Mouse (Mus musculus) hindbrain, embryonic 13.5 days (tissue): ENCODE data around the gene Tmem169. TPM values are rescaled to one million over a fixed set of nuclear protein-coding genes. Genes with fewer than 3 reads are reported as not detected.
A peak's percentile ranks its signal among the peaks of the same experiment; 100 is the strongest.

ENCODE experiments used
- ATAC-seq: fragments of 200-750 bp; cut with Nextera tagmentation; 2 replicates; pipeline ENCODE4 v1.8.0; 2017; ENCODE audit warnings: moderate TSS enrichment; ENCODE audit not compliant: low FRiP score
- H3K27ac ChIP-seq: fragments of 300-500 bp; sonication (generic); 2 replicates; pipeline ENCODE4 v1.5.1; 2015; ENCODE audit warnings: inconsistent platforms, mild to moderate bottlenecking, moderate library complexity
- H3K27me3 ChIP-seq: fragments of 300-500 bp; sonication (generic); 2 replicates; pipeline ENCODE4 v1.6.1; 2015; ENCODE audit warnings: mild to moderate bottlenecking, inconsistent platforms
- H3K36me3 ChIP-seq: fragments of 300-500 bp; sonication (generic); 2 replicates; pipeline ENCODE4 v1.6.1; 2015; ENCODE audit warnings: mild to moderate bottlenecking, inconsistent platforms
- H3K4me1 ChIP-seq: fragments of 300-500 bp; sonication (generic); replicated peaks from 2 replicates; pipeline ENCODE4 v1.6.1; 2015; ENCODE audit warnings: inconsistent platforms
- H3K4me2 ChIP-seq: fragments of 300-500 bp; sonication (generic); 2 replicates; pipeline ENCODE4 v1.6.1; 2015; ENCODE audit warnings: inconsistent platforms, mild to moderate bottlenecking, moderate library complexity
- H3K4me3 ChIP-seq: fragments of 300-500 bp; sonication (generic); 2 replicates; pipeline ENCODE4 v1.5.1; 2015; ENCODE audit warnings: mild to moderate bottlenecking, inconsistent platforms
- H3K9ac ChIP-seq: fragments of 300-500 bp; sonication (generic); 2 replicates; pipeline ENCODE4 v1.6.1; 2015; ENCODE audit warnings: mild to moderate bottlenecking, inconsistent platforms
- H3K9me3 ChIP-seq: fragments of 300-500 bp; sonication (generic); 2 replicates; pipeline ENCODE4 v1.6.1; 2016; ENCODE audit warnings: inconsistent platforms
- WGBS: fragments of 180-500 bp; shearing (Covaris S2); methylation state at CpG from one replicate; pipeline ENCODE4 v1.1.7; 2015; 5-methylcytosine and 5-hydroxymethylcytosine counted together
- polyA plus RNA-seq: library from polyadenylated mRNA; unstranded; fragments of >200 nt; fragmentation: Nextera tagmentation; extraction: Ambion mirVana; gene quantifications from 2 replicates; pipeline ENCODE4 v1.2.1, GENCODE M21; 2015

Tmem169 gene
- polyA plus RNA-seq, 1 experiment from 2014 or later, result 42.3 TPM

- H3K27me3 ChIP-seq, result no peaks in the 10 kb centered on the region
- H3K36me3 ChIP-seq, result peaks cover 4% of the 10 kb centered on the region
- no peak overlapping the region for H3K9ac ChIP-seq
- 88% methylated on average over 4 of the region's 4 CpGs for WGBS
- ATAC-seq, result no peak
- H3K9me3 ChIP-seq, result no peaks in the 10 kb centered on the region
- H3K4me2 ChIP-seq, result no peak overlapping the region
- no peak overlapping the region for H3K4me3 ChIP-seq
- H3K4me1 ChIP-seq, result peaks cover 38% of the 10 kb centered on the region
- no peak overlapping the region for H3K27ac ChIP-seq
Measured at GRCm38 (mm10) chr1:72288527-72289150, 4.5 kb downstream of the Tmem169 start.

DNA sequence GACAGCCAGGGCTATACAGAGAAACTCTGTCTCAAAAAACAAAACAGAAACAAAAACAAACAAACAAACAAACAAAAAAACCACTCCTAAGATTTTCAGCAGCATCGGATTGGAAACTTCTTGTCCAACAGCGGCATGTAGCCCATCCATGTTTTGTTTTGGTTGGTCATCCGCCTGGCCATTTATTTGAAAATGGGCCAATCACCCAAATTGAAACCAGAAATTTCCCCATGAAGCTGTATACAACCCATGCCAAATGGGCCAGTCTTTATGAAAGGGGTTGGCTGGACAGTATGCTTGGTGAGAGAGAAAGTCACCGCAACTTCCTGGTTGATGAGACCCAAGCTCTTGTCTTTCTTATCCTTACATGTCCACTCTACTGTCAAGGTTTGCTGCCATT lies 6.7 kb downstream of the Tmem169 start:
- no peak overlapping the region for H3K4me2 ChIP-seq
- ATAC-seq, result no peak
- H3K9ac ChIP-seq, result no peak overlapping the region
- peaks cover 27% of the 10 kb centered on the region for H3K4me1 ChIP-seq
- no peak overlapping the region for H3K27ac ChIP-seq
- H3K4me3 ChIP-seq, result no peak overlapping the region
- H3K27me3 ChIP-seq, result no peaks in the 10 kb centered on the region
- H3K9me3 ChIP-seq, result no peaks in the 10 kb centered on the region
- H3K36me3 ChIP-seq, result peaks cover 19% of the 10 kb centered on the region
- WGBS, result 96% methylated on average over 4 of the region's 4 CpGs

DNA sequence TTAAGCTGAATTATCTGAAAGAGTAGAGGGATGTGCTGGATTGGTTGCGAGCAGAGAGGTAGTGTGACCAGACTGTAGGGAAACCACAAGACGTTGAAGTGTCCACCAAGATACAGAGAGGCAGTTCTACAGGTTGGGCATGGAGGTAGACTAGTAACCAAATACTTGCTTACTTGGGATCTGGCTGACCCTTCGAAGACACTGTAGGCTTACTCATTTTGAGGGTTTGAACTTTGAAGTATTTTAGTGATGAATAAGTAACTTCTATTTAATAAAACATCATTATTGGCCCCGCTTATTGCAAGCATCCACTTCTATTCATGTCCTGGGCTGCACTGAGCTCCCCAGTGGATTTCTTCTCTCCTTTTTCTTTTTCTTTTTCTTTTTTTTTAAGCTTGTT lies 7.3 kb downstream of the Tmem169 start:
- Histone ChIP-seq H3K27me3 (no peaks in the 10 kb centered on the region), H3K36me3 (peaks cover 19% of the 10 kb centered on the region), H3K4me3 (no peak overlapping the region), H3K4me2 (no peak overlapping the region), H3K4me1 (peaks cover 22% of the 10 kb centered on the region), H3K27ac (no peak overlapping the region), H3K9ac (no peak overlapping the region), H3K9me3 (no peaks in the 10 kb centered on the region)
- ATAC-seq, result no peak
- 93% methylated on average over 4 of the region's 4 CpGs for WGBS

DNA sequence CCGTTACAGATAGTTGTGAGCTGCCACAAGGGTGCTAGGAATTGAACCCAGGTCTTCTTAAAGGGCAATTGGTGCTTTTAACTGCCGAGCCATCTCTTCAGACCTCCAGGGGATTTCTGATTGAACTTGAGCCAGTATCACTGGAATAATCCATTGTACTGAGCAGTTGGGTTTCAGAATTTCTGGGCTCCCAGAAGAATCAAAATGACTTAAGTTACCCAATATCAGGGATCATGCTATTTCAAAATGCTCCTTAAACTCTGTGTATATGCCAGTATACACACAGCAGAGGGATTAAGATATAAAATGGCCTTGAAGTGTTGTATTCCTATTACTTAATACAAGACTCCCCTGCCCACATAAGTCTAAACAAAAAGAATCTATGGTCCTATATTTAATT lies 7.8 kb downstream of the Tmem169 start:
- Histone ChIP-seq H3K36me3 (peaks cover 19% of the 10 kb centered on the region), H3K4me3 (no peak overlapping the region), H3K27ac (no peak overlapping the region), H3K27me3 (no peaks in the 10 kb centered on the region), H3K9me3 (no peaks in the 10 kb centered on the region), H3K4me2 (no peak overlapping the region), H3K4me1 (peaks cover 16% of the 10 kb centered on the region), H3K9ac (no peak overlapping the region)
- no peak for ATAC-seq
- 86% methylated on average over 2 of the region's 2 CpGs for WGBS

- WGBS, result 73% methylated on average over 4 of the region's 4 CpGs
- ATAC-seq, result no peak
Measured at GRCm38 (mm10) chr1:72293869-72294663, 9.9 kb downstream of the Tmem169 start.

GRCm38 (mm10) chr1:72295746-72296145 lies 11.6 kb downstream of the Tmem169 start:
- no peak overlapping the region for H3K27ac ChIP-seq
- H3K4me3 ChIP-seq, result no peak overlapping the region
- peaks cover 47% of the 10 kb centered on the region for H3K36me3 ChIP-seq
- no peaks in the 10 kb centered on the region for H3K27me3 ChIP-seq
- no peak for ATAC-seq
- no peak overlapping the region for H3K9ac ChIP-seq
- H3K9me3 ChIP-seq, result no peaks in the 10 kb centered on the region
- H3K4me1 ChIP-seq, result no peaks in the 10 kb centered on the region
- 87% methylated on average over 8 of the region's 8 CpGs for WGBS
- no peak overlapping the region for H3K4me2 ChIP-seq

More at GRCm38 (mm10) chr1:72293869-72294663, 9.9 kb downstream of the Tmem169 start:
- Histone ChIP-seq H3K4me2 (no peak overlapping the region), H3K9me3 (no peaks in the 10 kb centered on the region), H3K36me3 (peaks cover 30% of the 10 kb centered on the region), H3K27me3 (no peaks in the 10 kb centered on the region), H3K9ac (no peak overlapping the region), H3K4me1 (no peaks in the 10 kb centered on the region), H3K27ac (no peak overlapping the region), H3K4me3 (no peak overlapping the region)

DNA sequence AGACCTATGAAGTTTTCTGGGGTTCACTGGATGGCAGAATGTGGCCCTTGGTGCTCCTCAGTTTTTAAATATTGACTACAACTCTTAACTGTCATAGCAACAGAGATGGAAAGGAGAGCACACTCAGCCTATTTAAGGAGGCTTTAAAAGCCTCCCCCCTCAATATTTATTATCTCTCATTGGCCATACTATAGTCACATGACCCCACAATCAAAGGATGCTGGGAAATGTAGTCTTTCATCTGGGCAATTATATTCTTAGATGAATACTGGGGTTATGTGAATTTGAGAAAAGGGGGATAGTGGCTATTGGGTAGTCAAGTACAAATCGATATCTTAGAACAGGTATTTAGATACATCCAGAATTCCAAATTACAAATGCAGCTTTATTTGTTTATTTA lies 17.7 kb downstream of the Tmem169 start:
- 0 out of 2 replicates have a peak, but pooled peaks cover 5% of the 10 kb centered on the region for H3K4me1 ChIP-seq
- no peaks in the 10 kb centered on the region for H3K9me3 ChIP-seq
- no peak overlapping the region for H3K4me3 ChIP-seq
- H3K9ac ChIP-seq, result no peak overlapping the region
- no peaks in the 10 kb centered on the region for H3K27me3 ChIP-seq
- 93% methylated on average over 1 of the region's 1 CpGs for WGBS
- peaks cover 36% of the 10 kb centered on the region for H3K36me3 ChIP-seq
- no peak overlapping the region for H3K4me2 ChIP-seq
- H3K27ac ChIP-seq, result no peak overlapping the region
- no peak for ATAC-seq

- Histone ChIP-seq H3K4me1 (peaks cover 25% of the 10 kb centered on the region), H3K27ac (peak overlapping the region; percentile 62; the same call in 1 of the 2 replicates), H3K4me2 (peak overlapping the region; percentile 64), H3K9me3 (no peaks in the 10 kb centered on the region), H3K9ac (no peak overlapping the region), H3K27me3 (no peaks in the 10 kb centered on the region), H3K4me3 (no peak overlapping the region), H3K36me3 (peaks cover 4% of the 10 kb centered on the region; the same call in 1 of the 2 replicates)
- ATAC-seq, result no peak
- WGBS, result 41% methylated on average over 3 of the region's 3 CpGs
Measured at GRCm38 (mm10) chr1:72306241-72306640, 22.1 kb downstream of the Tmem169 start.

DNA sequence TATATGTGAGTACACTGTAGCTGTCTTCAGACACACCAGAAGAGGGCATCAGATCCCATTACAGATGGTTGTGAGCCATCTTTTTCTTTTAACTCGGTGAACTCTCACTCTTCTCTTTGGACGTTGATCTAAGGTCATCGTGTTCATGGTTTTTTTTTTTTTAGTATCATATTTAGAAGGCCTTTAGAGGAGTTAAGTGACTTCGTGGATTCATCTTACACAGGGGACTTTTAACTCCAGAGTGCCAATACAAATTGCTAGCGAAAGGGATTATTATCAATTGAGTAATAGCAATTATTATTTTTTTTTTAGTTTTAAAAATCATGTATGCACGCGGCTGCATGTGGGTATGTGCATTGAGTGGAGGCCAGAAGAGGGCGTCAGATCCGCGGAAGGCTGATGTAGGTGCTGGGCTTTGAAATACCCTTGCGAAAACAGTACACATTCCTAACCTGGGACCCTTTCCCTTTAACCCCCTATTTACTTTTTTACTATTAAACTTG lies 22.6 kb downstream of the Tmem169 start:
- Histone ChIP-seq H3K27me3 (no peaks in the 10 kb centered on the region), H3K4me2 (peak overlapping the region; percentile 64), H3K9me3 (no peaks in the 10 kb centered on the region), H3K9ac (peak overlapping the region; percentile 78), H3K36me3 (no peaks in the 10 kb centered on the region), H3K27ac (peak overlapping the region; percentile 89), H3K4me3 (peak overlapping the region; percentile 62), H3K4me1 (peaks cover 25% of the 10 kb centered on the region)
- peak; percentile 90 for ATAC-seq
- WGBS, result 2% methylated on average over 11 of the region's 11 CpGs

GRCm38 (mm10) chr1:72307317-72307798 lies 23.2 kb downstream of the Tmem169 start, which contains the start of gene Xrcc5:
TSS of gene Xrcc5 (plus strand) at chr1:72307421.
- Histone ChIP-seq H3K27ac (peak within 1 kb of the TSS; percentile 89), H3K4me1 (peaks cover 25% of the 10 kb centered on the region), H3K4me3 (peak within 1 kb of the TSS; percentile 62), H3K36me3 (no peaks in the 10 kb centered on the region), H3K9ac (peak within 1 kb of the TSS; percentile 78), H3K27me3 (no peaks in the 10 kb centered on the region), H3K9me3 (no peaks in the 10 kb centered on the region), H3K4me2 (peak within 1 kb of the TSS; percentile 64)
- ATAC-seq, result peak; percentile 98
- 0% methylated on average over 21 of the region's 21 CpGs for WGBS

DNA sequence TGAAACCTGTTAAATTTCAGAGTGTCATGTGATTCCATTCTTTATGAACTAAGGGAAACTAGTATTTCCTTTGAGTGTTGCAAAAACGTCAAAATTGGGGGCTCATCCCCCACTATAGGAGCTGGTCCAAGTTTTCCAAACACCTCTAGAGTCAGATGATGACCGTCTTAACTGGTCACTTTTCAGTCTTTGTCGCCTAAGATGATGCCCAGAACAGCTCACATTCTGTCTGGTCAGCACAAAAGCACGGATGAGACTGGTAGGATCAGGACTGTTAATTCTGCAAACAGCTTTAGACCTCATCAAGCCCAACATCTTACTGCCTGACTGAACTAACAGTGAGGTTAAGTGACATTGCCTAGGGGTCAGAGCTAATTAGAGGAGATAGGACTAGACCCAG lies 24.8 kb downstream of the Tmem169 start:
- no peak for ATAC-seq
- Histone ChIP-seq H3K4me3 (no peak overlapping the region), H3K4me1 (peaks cover 25% of the 10 kb centered on the region), H3K27ac (no peak overlapping the region), H3K9me3 (no peaks in the 10 kb centered on the region), H3K36me3 (no peaks in the 10 kb centered on the region), H3K4me2 (no peak overlapping the region), H3K9ac (no peak overlapping the region; the same call in 1 of the 2 replicates), H3K27me3 (no peaks in the 10 kb centered on the region)
- WGBS, result 73% methylated on average over 4 of the region's 4 CpGs

- H3K4me2 ChIP-seq, result no peak overlapping the region
- peaks cover 25% of the 10 kb centered on the region for H3K4me1 ChIP-seq
- H3K27ac ChIP-seq, result no peak overlapping the region
- H3K36me3 ChIP-seq, result no peaks in the 10 kb centered on the region
- no peak for ATAC-seq
- no peaks in the 10 kb centered on the region for H3K9me3 ChIP-seq
- no peak overlapping the region for H3K4me3 ChIP-seq
- no peak overlapping the region for H3K9ac ChIP-seq
- no peaks in the 10 kb centered on the region for H3K27me3 ChIP-seq
- WGBS, result 63% methylated on average over 6 of the region's 6 CpGs
Measured at GRCm38 (mm10) chr1:72309744-72310424, 25.7 kb downstream of the Tmem169 start.
